Mouse (Mus musculus) midbrain, embryonic 11.5 days (tissue): Measurements from ENCODE around the gene B3gat2. TPM values are rescaled to one million over a fixed set of nuclear protein-coding genes. Genes with fewer than 3 reads are reported as not detected.

ENCODE experiments used
- ATAC-seq: fragments of 200-750 bp; cut with Nextera tagmentation; 2 replicates; pipeline ENCODE4 v1.8.0; 2017; ENCODE audit warnings: moderate TSS enrichment, moderate library complexity; ENCODE audit not compliant: low FRiP score
- DNase-seq: peaks from one replicate; pipeline ENCODE4 v3.0.0; 2015; ENCODE audit warnings: low spot score; ENCODE audit errors: missing footprints
- H3K27ac ChIP-seq: fragments of 300-500 bp; sonication (generic); 2 replicates; pipeline ENCODE4 v1.5.1; 2014; ENCODE audit warnings: low read depth, low read length
- H3K27me3 ChIP-seq: fragments of 300-500 bp; sonication (generic); 2 replicates; pipeline ENCODE4 v1.6.1; 2014; ENCODE audit warnings: mild to moderate bottlenecking, low read length, moderate library complexity, mixed read lengths; ENCODE audit not compliant: control insufficient read depth, insufficient read depth
- H3K36me3 ChIP-seq: fragments of 300-500 bp; sonication (generic); 2 replicates; pipeline ENCODE4 v1.6.1; 2014; ENCODE audit warnings: mild to moderate bottlenecking, low read length, moderate library complexity, mixed read lengths; ENCODE audit not compliant: control insufficient read depth, insufficient read depth
- H3K4me1 ChIP-seq: fragments of 300-500 bp; sonication (generic); 2 replicates; pipeline ENCODE4 v1.6.1; 2014; ENCODE audit warnings: low read length; ENCODE audit not compliant: control insufficient read depth, insufficient read depth
- H3K4me2 ChIP-seq: fragments of 300-500 bp; sonication (generic); 2 replicates; pipeline ENCODE4 v1.6.1; 2014; ENCODE audit warnings: mild to moderate bottlenecking, moderate library complexity
- H3K4me3 ChIP-seq: fragments of 300-500 bp; sonication (generic); 2 replicates; pipeline ENCODE4 v1.5.1; 2014; ENCODE audit warnings: low read depth, low read length
- H3K9ac ChIP-seq: fragments of 300-500 bp; sonication (generic); 2 replicates; pipeline ENCODE4 v1.6.1; 2014; ENCODE audit warnings: low read length
- H3K9me3 ChIP-seq: fragments of 300-500 bp; sonication (generic); 2 replicates; pipeline ENCODE4 v1.6.1; 2016; ENCODE audit warnings: low read length; ENCODE audit not compliant: control insufficient read depth
- WGBS: fragments of 180-500 bp; shearing (Covaris S2); extraction: QIAGEN DNeasy Blood & Tissue Kit; methylation state at CpG from one replicate; pipeline ENCODE4 v1.1.7; 2014; 5-methylcytosine and 5-hydroxymethylcytosine counted together
- polyA plus RNA-seq: library from polyadenylated mRNA; unstranded; fragments of >200 nt; fragmentation: Nextera tagmentation; extraction: Ambion mirVana; gene quantifications from 2 replicates; pipeline ENCODE4 v1.2.1, GENCODE M21; 2014

B3gat2 gene
- polyA plus RNA-seq, 1 experiment from 2014 or later: 1.8 TPM

DNA sequence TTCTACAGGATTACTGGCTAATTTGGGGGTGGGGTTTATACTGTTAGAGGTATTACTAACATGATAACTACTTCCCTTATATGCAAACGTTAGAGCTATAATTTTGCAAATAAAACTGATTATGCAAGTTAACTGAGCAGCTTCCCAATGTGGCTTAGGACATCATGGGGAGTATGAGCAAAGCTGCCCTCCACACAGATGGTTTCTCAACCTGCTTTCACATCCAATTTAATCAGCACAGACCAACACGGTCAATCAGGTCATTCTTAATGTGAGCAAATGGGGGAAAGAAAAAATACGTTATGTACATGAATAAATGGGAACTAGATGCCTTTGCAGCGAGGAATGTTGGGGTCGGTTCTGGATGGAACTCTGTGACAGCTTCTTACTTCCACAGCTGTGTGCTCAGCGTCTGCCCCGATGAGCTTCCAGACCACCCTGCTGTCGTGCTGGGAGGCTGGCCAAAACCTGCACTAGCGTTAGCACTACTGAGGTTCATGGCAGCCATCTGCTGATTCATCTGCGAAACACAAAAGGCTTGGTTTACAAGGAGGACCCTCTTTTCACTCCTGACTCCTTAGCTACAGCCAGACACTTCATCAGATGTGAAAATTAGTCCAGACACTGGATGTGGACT lies 84.6 kb downstream of the B3gat2 start:
- Histone ChIP-seq H3K36me3 (no peaks in the 10 kb centered on the region), H3K4me2 (no peak overlapping the region), H3K4me3 (no peak overlapping the region), H3K27ac (no peak overlapping the region), H3K4me1 (no peaks in the 10 kb centered on the region), H3K9ac (no peak overlapping the region), H3K9me3 (no peaks in the 10 kb centered on the region), H3K27me3 (no peaks in the 10 kb centered on the region)
- ATAC-seq (no peak), DNase-seq (no peak)
- 82% methylated on average over 10 of the region's 10 CpGs for WGBS

DNA sequence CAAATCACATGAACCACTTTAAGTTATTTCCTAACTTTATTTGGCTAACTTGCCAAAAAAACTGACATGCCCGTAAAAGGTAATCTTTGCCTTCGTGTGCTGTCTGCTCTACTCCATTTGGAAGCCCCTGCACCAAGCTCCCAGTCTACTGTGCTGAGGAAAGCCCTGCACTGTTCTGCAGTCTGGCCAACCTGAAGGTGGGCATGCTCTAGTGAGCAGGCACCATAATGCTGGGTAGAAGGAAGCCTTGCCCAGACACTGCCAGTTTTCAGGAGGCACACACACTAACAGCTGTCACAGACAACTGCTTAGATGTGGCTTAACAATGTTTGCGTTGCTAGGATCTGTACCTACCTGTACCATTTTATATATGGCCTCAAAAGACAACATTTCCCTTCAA lies 94.1 kb downstream of the B3gat2 start:
- Histone ChIP-seq H3K4me3 (no peak overlapping the region), H3K27me3 (no peaks in the 10 kb centered on the region), H3K4me1 (no peaks in the 10 kb centered on the region), H3K9ac (no peak overlapping the region), H3K4me2 (no peak overlapping the region), H3K36me3 (no peaks in the 10 kb centered on the region; the same call in 1 of the 2 replicates), H3K27ac (no peak overlapping the region), H3K9me3 (no peaks in the 10 kb centered on the region)
- DNase-seq: no peak
- WGBS: 93% methylated on average over 3 of the region's 3 CpGs
- ATAC-seq: no peak

DNA sequence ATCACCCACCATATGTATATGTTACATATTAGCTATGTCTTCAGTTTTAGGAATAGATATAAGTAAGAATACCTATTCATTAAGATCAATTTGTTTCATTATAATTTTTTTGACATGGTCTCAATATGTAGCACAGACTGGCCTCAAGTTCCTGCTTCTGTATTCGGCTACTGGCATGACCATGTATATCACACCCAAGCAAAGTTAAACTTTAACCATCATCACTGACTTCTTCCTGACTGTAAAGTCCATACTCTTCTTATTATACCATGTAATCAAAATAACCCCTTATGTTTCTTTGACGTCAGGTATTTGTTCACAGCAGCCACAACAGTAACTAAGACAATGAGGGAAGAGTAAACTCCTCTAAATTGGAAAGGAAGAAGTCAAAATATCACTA lies 99.4 kb downstream of the B3gat2 start:
- Histone ChIP-seq H3K27me3 (no peaks in the 10 kb centered on the region), H3K4me2 (no peak overlapping the region), H3K27ac (no peak overlapping the region), H3K4me1 (no peaks in the 10 kb centered on the region), H3K4me3 (no peak overlapping the region), H3K9ac (no peak overlapping the region), H3K9me3 (no peaks in the 10 kb centered on the region), H3K36me3 (no peaks in the 10 kb centered on the region; the same call in 1 of the 2 replicates)
- ATAC-seq (no peak), DNase-seq (no peak)
- WGBS: 91% methylated on average over 2 of the region's 2 CpGs

DNA sequence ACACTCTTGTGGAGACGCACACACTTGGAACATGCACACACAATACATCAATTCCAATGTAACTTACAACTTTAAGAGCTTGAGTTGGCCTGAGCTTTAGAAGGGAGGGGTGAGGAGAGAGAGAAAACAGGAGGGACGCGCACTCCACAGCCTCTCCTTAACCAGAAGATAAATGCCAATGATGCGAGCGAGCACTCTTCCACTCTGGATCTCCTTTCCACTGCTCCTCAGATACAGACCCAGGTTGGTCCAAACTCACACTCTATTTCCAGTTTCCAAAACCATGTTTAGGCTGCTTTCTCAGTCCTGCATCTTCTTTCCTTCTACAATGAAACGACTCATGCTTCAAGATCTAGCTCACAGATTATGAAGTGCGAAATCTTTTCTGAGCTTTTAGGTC lies 104.0 kb downstream of the B3gat2 start:
- ATAC-seq: no peak
- Histone ChIP-seq H3K4me2 (no peak overlapping the region), H3K27ac (no peak overlapping the region)

DNA sequence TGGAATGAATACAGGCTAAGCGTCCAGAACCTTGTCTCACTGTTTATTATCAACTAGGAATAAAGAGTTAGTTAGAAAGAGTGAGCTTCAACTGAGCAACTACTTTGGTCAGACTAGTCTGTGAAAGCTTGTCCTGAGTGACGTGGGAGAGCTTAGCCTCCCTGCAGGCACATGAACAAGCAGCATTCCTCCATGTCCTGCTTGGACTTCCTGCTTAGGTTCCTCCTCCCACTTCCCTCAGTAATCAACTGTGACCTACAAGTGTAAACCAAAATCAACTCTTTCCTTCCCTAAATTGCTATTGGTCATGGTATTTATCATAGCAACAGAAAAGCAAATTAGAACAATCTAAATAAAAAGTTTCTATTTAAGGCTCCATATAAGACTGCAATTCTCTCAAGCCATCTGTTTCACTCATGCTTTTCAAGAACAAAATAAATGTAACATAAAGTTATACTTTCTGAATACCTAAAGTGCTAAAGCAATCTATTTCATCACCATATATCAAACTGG lies 105.9 kb downstream of the B3gat2 start:
- WGBS: 77% methylated on average over 2 of the region's 2 CpGs
- Histone ChIP-seq H3K4me2 (no peak overlapping the region), H3K4me1 (no peaks in the 10 kb centered on the region), H3K27me3 (no peaks in the 10 kb centered on the region), H3K36me3 (no peaks in the 10 kb centered on the region), H3K9me3 (no peaks in the 10 kb centered on the region), H3K9ac (no peak overlapping the region), H3K27ac (no peak overlapping the region), H3K4me3 (no peak overlapping the region)
- no peak for DNase-seq
- ATAC-seq: no peak

More for the DNA sequence above, 104.0 kb downstream of the B3gat2 start:
- Histone ChIP-seq H3K27me3 (no peaks in the 10 kb centered on the region), H3K36me3 (no peaks in the 10 kb centered on the region), H3K9me3 (no peaks in the 10 kb centered on the region), H3K4me3 (no peak overlapping the region), H3K9ac (no peak overlapping the region), H3K4me1 (no peaks in the 10 kb centered on the region)
- WGBS: 95% methylated on average over 7 of the region's 7 CpGs
- DNase-seq: peak; percentile 77

DNA sequence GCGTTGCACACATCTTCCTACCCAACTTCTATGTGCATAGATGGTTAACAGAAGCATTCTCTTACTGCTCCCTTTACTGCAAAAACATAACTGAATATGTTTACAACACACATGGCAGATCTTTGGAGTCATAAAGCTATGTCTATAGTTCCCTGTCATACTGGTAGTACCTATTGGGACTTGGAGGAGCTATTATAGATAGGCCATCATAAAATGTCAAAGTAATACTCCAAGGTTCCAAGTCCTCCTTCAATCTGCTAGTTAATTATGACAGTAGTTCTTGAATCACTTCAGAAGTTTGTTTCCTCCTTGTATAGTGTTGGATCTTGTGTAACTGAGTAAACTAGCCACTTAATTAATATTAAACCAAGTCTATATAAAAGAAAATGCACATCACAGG lies 110.6 kb downstream of the B3gat2 start:
- no peak for ATAC-seq
- H3K4me1 ChIP-seq: no peaks in the 10 kb centered on the region

DNA sequence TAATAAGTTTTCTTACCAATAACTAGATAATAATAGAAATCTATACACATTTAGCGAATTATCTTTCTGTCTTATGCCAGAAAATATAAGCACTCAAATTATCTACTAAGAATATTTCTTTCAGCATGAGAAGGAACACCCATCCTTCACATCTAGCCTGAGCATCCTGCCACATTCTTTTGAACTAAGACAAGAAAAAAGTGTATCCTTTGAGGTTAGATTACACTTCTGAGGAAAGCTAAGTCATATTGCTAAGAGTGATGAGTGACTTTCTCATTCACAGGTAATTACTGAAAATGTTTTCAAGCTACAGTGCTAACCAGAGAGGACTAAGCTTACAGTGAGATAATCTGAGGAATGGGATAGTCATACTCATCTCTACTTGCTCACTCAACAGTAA lies 121.1 kb downstream of the B3gat2 start:
- no peak overlapping the region for H3K9ac ChIP-seq
- no peaks in the 10 kb centered on the region for H3K36me3 ChIP-seq
- H3K4me3 ChIP-seq: no peak overlapping the region
- no peak overlapping the region for H3K27ac ChIP-seq
- no peaks in the 10 kb centered on the region for H3K27me3 ChIP-seq
- H3K9me3 ChIP-seq: no peaks in the 10 kb centered on the region
- WGBS: 91% methylated on average over 1 of the region's 1 CpGs
- H3K4me1 ChIP-seq: no peaks in the 10 kb centered on the region
- ATAC-seq (no peak), DNase-seq (no peak)
- H3K4me2 ChIP-seq: no peak overlapping the region

More for the DNA sequence above, 110.6 kb downstream of the B3gat2 start:
- H3K4me2 ChIP-seq: no peak overlapping the region
- H3K4me3 ChIP-seq: no peak overlapping the region
- H3K27me3 ChIP-seq: no peaks in the 10 kb centered on the region
- H3K27ac ChIP-seq: no peak overlapping the region
- H3K9ac ChIP-seq: no peak overlapping the region
- H3K36me3 ChIP-seq: no peaks in the 10 kb centered on the region
- WGBS: 100% methylated on average over 1 of the region's 1 CpGs
- DNase-seq: no peak
- no peaks in the 10 kb centered on the region for H3K9me3 ChIP-seq

DNA sequence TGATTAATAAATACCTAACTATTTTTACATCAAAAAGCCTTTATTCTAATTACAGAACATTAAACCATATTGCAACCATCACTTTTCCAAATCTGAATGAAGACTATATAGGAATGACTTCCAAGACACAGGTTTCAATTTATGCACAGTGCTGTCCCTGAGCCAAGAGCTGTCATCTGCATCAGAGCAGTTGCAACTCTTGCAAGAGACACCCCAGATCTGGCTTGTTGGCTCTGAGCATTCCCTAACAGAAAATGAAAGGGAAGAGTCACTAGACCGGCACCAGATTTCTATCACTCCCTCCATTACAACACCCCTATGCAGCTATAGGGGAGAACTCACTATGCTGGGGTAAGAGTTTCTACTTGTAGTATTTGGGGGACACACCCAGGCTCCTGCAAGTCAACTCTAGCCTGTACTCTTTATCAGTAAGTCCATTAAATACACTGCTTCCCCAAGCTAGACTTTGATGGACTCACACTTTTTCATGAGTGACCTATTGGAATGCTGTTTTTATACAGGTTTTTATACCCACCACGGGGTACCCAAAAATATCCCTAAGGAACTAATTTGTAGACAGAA lies 122.6 kb downstream of the B3gat2 start:
- no peak overlapping the region for H3K4me2 ChIP-seq
- no peaks in the 10 kb centered on the region for H3K9me3 ChIP-seq
- H3K4me1 ChIP-seq: no peaks in the 10 kb centered on the region
- no peaks in the 10 kb centered on the region for H3K36me3 ChIP-seq
- DNase-seq (no peak), ATAC-seq (no peak)
- no peaks in the 10 kb centered on the region for H3K27me3 ChIP-seq
- H3K4me3 ChIP-seq: no peak overlapping the region
- H3K27ac ChIP-seq: no peak overlapping the region
- H3K9ac ChIP-seq: no peak overlapping the region
- WGBS: 93% methylated on average over 2 of the region's 2 CpGs

DNA sequence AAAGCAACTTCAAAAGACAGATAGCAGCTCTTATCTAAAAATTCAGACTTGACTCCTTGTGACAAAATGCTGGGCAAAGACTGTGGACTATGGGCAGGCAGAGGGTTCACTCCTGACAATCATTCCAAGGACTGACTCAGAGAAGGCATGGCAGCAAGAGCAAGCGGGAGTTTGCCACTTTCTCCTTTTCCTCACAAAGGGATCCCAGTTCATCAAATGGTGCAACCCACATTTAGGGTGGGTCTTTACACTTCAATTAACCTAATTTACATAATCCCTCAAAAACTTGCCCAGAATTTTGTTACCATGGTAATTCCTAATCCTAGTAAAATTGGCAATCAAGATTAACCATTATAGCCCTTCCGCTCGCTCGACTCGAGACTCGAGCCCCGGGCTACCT lies 123.4 kb downstream of the B3gat2 start:
- 59% methylated on average over 7 of the region's 7 CpGs for WGBS
- Histone ChIP-seq H3K36me3 (no peaks in the 10 kb centered on the region), H3K27ac (no peak overlapping the region), H3K4me2 (no peak overlapping the region), H3K27me3 (no peaks in the 10 kb centered on the region), H3K4me1 (no peaks in the 10 kb centered on the region), H3K9me3 (no peaks in the 10 kb centered on the region), H3K4me3 (no peak overlapping the region), H3K9ac (no peak overlapping the region)
- ATAC-seq (peak; percentile 61; the same call in 1 of the 2 replicates), DNase-seq (no peak)
